Mouse (Mus musculus) heart, embryonic 12.5 days (tissue): ENCODE results near the gene Mrpl1. TPM values are rescaled to one million over a fixed set of nuclear protein-coding genes. Genes with fewer than 3 reads are reported as not detected.

Experiments used
- ATAC-seq: fragments of 200-750 bp; cut with Nextera tagmentation; 2 replicates; pipeline ENCODE4 v1.8.0; 2017; ENCODE audit warnings: moderate TSS enrichment, moderate library complexity; ENCODE audit not compliant: insufficient number of reproducible peaks, low FRiP score
- H3K27ac ChIP-seq: fragments of 300-500 bp; sonication (generic); 2 replicates; pipeline ENCODE4 v1.5.1; 2016; ENCODE audit warnings: mild to moderate bottlenecking, moderate library complexity; ENCODE audit not compliant: poor library complexity, severe bottlenecking
- H3K27me3 ChIP-seq: fragments of 300-500 bp; sonication (generic); replicated peaks from 2 replicates; pipeline ENCODE4 v1.6.1; 2016; ENCODE audit warnings: mild to moderate bottlenecking, moderate library complexity
- H3K36me3 ChIP-seq: fragments of 300-500 bp; sonication (generic); 2 replicates; pipeline ENCODE4 v1.6.1; 2016; ENCODE audit warnings: mild to moderate bottlenecking, moderate library complexity
- H3K4me1 ChIP-seq: fragments of 300-500 bp; sonication (generic); replicated peaks from 2 replicates; pipeline ENCODE4 v1.6.1; 2016; ENCODE audit warnings: mild to moderate bottlenecking
- H3K4me2 ChIP-seq: fragments of 300-500 bp; sonication (generic); 2 replicates; pipeline ENCODE4 v1.6.1; 2016; ENCODE audit warnings: mild to moderate bottlenecking, moderate library complexity
- H3K4me3 ChIP-seq: fragments of 300-500 bp; sonication (generic); 2 replicates; pipeline ENCODE4 v1.5.1; 2016; ENCODE audit warnings: mild to moderate bottlenecking
- H3K9ac ChIP-seq: fragments of 300-500 bp; sonication (generic); 2 replicates; pipeline ENCODE4 v1.6.1; 2016; ENCODE audit warnings: mild to moderate bottlenecking, moderate library complexity
- H3K9me3 ChIP-seq: fragments of 300-500 bp; sonication (generic); replicated peaks from 2 replicates; pipeline ENCODE4 v1.6.1; 2016; ENCODE audit warnings: mild to moderate bottlenecking, moderate library complexity
- WGBS: fragments of 180-500 bp; shearing (Covaris S2); methylation state at CpG from one replicate; pipeline ENCODE4 v1.1.7; 2016; 5-methylcytosine and 5-hydroxymethylcytosine counted together
- polyA plus RNA-seq: library from polyadenylated mRNA; unstranded; fragments of >200 nt; fragmentation: Nextera tagmentation; extraction: Ambion mirVana; gene quantifications from 2 replicates; pipeline ENCODE4 v1.2.1, GENCODE M21; 2016

The Mrpl1 gene
- polyA plus RNA-seq, 1 experiment from 2014 or later: 26.4 TPM

DNA sequence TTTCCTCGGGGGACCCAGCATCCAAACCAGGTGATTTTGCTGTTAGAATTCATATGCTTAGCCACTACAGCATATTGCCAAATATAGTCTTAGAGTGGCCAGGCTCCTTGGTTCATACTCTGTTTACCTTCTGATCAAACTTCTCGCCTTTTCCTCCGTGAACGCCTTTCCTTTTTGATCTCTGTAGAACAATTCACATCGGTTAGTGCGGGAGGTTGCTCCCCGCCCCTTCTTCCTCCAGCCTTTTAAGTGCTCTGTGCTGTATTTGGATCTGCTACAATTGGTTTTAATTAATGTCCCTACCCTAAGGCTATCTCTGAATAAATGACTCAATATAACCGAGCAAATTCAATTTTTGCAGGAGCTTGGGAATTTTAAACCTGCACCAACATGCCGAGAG, 33.2 kb upstream of the Mrpl1 start:
- Histone ChIP-seq H3K4me1 (no peaks in the 10 kb centered on the region), H3K27ac (no peak overlapping the region), H3K9me3 (no peaks in the 10 kb centered on the region), H3K36me3 (no peaks in the 10 kb centered on the region), H3K4me3 (no peak overlapping the region), H3K4me2 (no peak overlapping the region), H3K27me3 (no peaks in the 10 kb centered on the region), H3K9ac (no peak overlapping the region)
- WGBS: 65% methylated on average over 9 of the region's 9 CpGs
- ATAC-seq: no peak

DNA sequence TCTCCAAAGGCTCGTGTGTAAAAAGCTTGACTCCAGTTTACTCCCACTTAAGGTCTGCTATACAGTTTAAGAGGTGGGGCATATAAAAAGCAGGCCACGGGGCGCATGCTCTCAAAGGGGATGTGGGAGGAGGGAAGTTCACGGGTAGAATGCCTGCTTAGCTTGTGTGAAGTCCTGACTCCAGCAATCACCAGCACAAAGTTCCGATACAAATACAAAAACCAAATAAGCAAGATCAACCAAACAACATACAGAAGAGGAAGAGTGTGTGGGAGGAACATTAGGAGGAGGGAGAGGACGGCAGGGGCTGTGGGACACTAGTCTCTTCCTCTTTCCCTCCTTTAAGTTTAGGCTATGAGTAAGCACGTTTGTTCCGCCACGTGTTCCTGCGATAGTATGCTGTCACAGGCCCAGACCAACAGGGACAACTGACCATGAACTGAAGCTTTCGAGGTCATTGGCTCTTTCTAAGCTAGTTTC, 32.4 kb upstream of the Mrpl1 start:
- WGBS: 65% methylated on average over 11 of the region's 11 CpGs
- no peak overlapping the region for H3K4me2 ChIP-seq
- ATAC-seq: no peak

DNA sequence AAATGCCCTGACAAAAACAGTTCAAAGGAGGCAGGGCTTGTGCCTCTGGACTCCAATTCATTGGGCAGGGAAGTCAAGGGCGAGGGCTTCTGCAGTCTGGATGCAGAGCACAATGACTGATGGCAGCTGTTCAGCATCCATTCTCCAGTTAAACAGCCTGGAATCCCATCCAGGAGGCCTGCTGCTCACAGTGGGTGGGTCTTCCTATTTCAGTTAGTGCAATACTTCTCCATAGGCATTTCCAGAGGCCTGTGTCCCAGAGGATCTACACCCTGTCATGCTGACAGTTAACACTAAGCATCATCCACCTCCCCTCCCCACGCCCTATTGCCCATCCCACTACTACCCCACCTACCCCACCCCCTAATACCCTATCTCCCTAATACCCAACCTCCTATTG, 26.1 kb upstream of the Mrpl1 start:
- Histone ChIP-seq H3K4me2 (no peak overlapping the region), H3K36me3 (no peaks in the 10 kb centered on the region), H3K9ac (no peak overlapping the region), H3K27me3 (no peaks in the 10 kb centered on the region), H3K9me3 (no peaks in the 10 kb centered on the region), H3K4me3 (no peak overlapping the region), H3K27ac (no peak overlapping the region), H3K4me1 (peaks cover 8% of the 10 kb centered on the region; the same call in 1 of the 2 replicates)
- 80% methylated on average over 2 of the region's 2 CpGs for WGBS
- no peak for ATAC-seq

More for the DNA sequence above, 32.4 kb upstream of the Mrpl1 start:
- no peak overlapping the region for H3K27ac ChIP-seq
- no peaks in the 10 kb centered on the region for H3K9me3 ChIP-seq
- H3K9ac ChIP-seq: no peak overlapping the region
- H3K27me3 ChIP-seq: no peaks in the 10 kb centered on the region
- no peaks in the 10 kb centered on the region for H3K36me3 ChIP-seq
- H3K4me3 ChIP-seq: no peak overlapping the region
- no peaks in the 10 kb centered on the region for H3K4me1 ChIP-seq

DNA sequence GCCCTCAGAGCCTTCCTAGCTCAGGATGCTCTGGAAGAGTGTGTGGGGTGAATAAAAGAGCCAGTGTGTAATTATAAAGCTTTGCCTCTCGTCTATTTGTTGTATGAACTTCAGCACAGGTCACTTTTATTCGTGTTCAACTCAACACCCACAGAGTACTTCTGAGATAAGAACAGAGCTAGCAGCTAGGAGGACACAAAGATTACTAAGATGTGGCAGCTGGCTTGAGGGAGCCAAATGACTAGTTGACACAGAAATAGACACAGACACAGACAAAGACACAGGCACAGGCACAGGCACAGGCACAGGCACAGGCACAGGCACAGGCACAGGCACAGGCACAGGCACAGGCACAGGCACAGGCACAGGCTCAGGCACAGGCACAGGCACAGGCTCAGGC, 25.3 kb upstream of the Mrpl1 start:
- Histone ChIP-seq H3K9me3 (no peaks in the 10 kb centered on the region), H3K4me3 (no peak overlapping the region), H3K27me3 (no peaks in the 10 kb centered on the region), H3K36me3 (no peaks in the 10 kb centered on the region), H3K27ac (no peak overlapping the region), H3K4me2 (no peak overlapping the region), H3K9ac (no peak overlapping the region), H3K4me1 (peaks cover 8% of the 10 kb centered on the region; the same call in 1 of the 2 replicates)
- 9% methylated on average over 2 of the region's 2 CpGs for WGBS
- ATAC-seq: no peak

DNA sequence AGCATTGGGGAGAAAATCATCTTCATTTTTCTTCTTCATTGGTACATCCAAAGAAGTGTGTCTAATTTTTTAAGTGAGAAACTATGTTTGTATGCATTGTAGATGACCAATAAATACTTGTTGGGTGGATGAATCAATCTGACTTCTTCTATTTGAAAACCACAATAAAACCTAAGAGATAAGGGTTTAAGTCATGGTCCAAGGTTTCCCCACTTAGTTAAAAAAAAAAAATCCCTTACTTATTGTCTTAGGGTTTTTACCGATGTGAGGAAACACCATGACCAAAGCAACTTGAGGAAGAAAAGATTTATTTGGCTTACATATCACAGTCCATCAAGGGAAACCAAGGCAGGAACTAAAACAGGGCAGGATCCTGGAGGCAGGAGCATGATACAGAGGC, 19.5 kb upstream of the Mrpl1 start:
- 86% methylated on average over 1 of the region's 1 CpGs for WGBS
- Histone ChIP-seq H3K4me3 (no peak overlapping the region), H3K27me3 (no peaks in the 10 kb centered on the region)

DNA sequence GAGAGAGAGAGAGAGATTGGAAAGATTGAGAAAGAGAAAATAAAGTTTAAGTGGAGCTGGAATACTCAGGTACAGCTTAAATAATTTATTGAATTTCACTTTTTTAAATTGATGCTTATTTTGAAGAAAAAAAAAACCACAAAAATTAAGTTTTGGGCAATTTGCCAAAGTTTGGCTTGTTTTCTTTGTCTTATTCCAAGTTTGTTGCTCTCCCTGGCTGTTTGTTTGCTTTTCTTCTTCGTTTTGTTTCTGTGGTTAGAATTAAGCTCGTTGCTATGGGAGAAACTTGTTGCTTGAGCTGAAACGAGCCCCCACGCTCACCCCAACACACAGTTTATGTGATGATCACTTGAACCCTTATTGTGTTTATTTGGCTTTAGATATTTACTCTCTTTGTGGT, 18.0 kb upstream of the Mrpl1 start:
- no peak for ATAC-seq
- WGBS: 57% methylated on average over 4 of the region's 4 CpGs

More for the DNA sequence above, 19.5 kb upstream of the Mrpl1 start:
- Histone ChIP-seq H3K4me2 (no peak overlapping the region), H3K9ac (no peak overlapping the region), H3K4me1 (no peaks in the 10 kb centered on the region), H3K9me3 (no peaks in the 10 kb centered on the region), H3K36me3 (no peaks in the 10 kb centered on the region), H3K27ac (no peak overlapping the region)
- no peak for ATAC-seq

DNA sequence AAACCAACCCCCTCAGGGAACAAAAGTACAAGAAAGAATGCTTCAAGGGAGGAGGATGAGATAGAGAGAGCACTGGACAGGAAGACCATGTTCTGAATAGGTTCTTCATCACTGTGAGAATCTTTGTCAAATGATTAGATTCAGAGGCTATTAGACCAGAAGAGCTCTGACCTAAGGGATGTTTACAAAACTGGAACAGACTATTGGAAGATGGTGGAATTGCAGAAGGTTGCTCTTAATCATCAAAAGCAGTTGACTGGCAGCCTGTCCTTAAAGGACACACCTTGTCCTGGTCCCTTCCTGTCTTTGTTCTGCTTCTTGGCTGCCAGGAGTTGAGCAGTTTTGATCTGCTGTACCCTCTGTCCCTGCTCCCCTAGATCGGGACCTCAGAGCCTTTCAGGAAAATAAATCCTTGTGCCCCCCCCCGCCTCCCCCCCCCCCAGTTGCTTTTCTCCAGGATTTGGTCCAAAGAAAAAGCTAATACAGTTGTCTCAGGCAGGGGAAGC, 12.7 kb upstream of the Mrpl1 start:
- no peaks in the 10 kb centered on the region for H3K27me3 ChIP-seq
- no peaks in the 10 kb centered on the region for H3K4me1 ChIP-seq

More for the DNA sequence above, 18.0 kb upstream of the Mrpl1 start:
- no peaks in the 10 kb centered on the region for H3K4me1 ChIP-seq
- no peak overlapping the region for H3K27ac ChIP-seq
- no peaks in the 10 kb centered on the region for H3K27me3 ChIP-seq
- H3K9me3 ChIP-seq: no peaks in the 10 kb centered on the region
- H3K36me3 ChIP-seq: no peaks in the 10 kb centered on the region
- H3K4me3 ChIP-seq: no peak overlapping the region
- no peak overlapping the region for H3K4me2 ChIP-seq
- no peak overlapping the region for H3K9ac ChIP-seq

DNA sequence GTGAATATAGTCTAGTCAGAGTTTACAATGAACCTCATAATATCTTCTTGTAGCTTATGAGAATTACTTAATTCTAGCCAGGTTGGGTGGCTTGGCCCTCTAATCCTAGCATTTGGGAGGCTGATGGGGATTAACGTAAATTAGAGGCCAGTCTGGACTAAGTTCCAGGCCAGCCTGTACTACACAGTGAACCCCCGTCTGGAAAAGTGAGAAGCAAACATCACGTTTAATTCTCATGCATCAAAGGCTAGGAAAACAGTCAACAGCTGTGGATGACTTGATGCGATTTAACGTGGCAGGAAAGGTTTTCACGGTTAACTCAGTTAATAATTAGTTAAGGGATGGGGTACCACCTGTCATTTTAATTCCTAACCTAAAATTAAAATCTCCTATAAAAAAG, 11.0 kb upstream of the Mrpl1 start:
- no peaks in the 10 kb centered on the region for H3K36me3 ChIP-seq
- H3K4me3 ChIP-seq: no peak overlapping the region
- H3K27ac ChIP-seq: no peak overlapping the region
- 83% methylated on average over 6 of the region's 6 CpGs for WGBS
- no peaks in the 10 kb centered on the region for H3K9me3 ChIP-seq
- H3K27me3 ChIP-seq: no peaks in the 10 kb centered on the region
- H3K9ac ChIP-seq: no peak overlapping the region
- no peak overlapping the region for H3K4me2 ChIP-seq
- no peaks in the 10 kb centered on the region for H3K4me1 ChIP-seq
- ATAC-seq: no peak

More for the DNA sequence above, 12.7 kb upstream of the Mrpl1 start:
- no peak overlapping the region for H3K9ac ChIP-seq
- no peak overlapping the region for H3K27ac ChIP-seq
- no peaks in the 10 kb centered on the region for H3K36me3 ChIP-seq
- H3K4me2 ChIP-seq: no peak overlapping the region
- no peaks in the 10 kb centered on the region for H3K9me3 ChIP-seq
- 37% methylated on average over 2 of the region's 2 CpGs for WGBS
- no peak for ATAC-seq
- H3K4me3 ChIP-seq: no peak overlapping the region

DNA sequence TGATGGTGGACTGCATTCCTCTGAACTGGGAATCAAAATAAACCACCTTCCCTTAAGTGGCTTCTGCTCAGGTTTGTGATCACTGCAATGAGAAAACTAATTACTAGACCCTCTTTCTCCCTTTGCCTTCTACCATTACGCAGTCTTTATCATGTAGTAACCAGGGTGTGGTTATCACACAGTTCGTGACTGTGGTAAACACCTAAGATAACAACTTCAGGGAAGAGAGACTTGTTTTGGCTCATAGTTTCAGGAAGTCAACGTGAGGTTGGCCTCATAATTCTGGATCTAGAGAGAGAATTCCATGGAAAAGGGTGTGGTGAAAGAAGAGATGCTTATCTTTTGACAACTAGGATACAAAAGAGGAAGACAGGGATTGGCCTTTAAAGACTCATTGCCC, 9.0 kb upstream of the Mrpl1 start:
- Histone ChIP-seq H3K4me3 (no peak overlapping the region), H3K4me2 (no peak overlapping the region), H3K27ac (no peak overlapping the region), H3K9ac (no peak overlapping the region), H3K9me3 (no peaks in the 10 kb centered on the region), H3K36me3 (no peaks in the 10 kb centered on the region), H3K4me1 (no peaks in the 10 kb centered on the region), H3K27me3 (no peaks in the 10 kb centered on the region)
- no peak for ATAC-seq
- 52% methylated on average over 3 of the region's 3 CpGs for WGBS

DNA sequence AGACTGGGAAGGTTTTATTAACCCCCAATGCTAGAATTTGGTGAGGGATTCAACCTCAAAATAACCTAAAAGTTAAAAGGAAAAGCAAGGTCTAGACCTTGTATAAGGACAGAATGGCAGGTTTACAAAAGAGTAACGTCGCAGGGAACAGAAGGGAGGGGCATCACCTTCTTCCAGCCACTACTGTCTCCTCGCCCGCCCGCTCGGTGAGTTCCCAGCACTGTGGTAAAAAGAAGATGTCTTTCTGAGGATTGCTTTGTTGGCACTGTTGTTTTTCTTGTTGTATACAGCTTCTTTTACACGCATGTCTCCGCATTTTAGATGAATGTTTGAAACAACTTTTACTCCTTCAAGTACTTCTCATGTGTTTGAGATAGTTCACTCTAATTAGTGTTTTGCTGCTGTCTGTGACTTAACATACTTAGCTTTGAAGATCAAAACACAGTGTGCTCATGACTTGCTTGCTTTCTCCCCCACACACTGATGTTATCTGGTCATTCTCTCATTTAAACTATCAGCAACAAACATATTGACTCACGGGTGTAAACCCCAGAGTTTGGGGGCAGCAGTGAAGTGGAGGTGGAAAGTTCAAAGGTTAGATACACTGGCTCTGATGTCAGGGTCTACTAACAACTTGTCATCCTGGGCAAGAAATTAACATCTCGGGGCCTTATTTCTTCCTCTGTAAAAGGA, 7.7 kb upstream of the Mrpl1 start:
- Histone ChIP-seq H3K9ac (no peak overlapping the region), H3K9me3 (no peaks in the 10 kb centered on the region), H3K27ac (no peak overlapping the region), H3K4me3 (no peak overlapping the region), H3K4me1 (no peaks in the 10 kb centered on the region), H3K27me3 (no peaks in the 10 kb centered on the region), H3K36me3 (no peaks in the 10 kb centered on the region), H3K4me2 (no peak overlapping the region)
- WGBS: 74% methylated on average over 10 of the region's 10 CpGs
- ATAC-seq: no peak

DNA sequence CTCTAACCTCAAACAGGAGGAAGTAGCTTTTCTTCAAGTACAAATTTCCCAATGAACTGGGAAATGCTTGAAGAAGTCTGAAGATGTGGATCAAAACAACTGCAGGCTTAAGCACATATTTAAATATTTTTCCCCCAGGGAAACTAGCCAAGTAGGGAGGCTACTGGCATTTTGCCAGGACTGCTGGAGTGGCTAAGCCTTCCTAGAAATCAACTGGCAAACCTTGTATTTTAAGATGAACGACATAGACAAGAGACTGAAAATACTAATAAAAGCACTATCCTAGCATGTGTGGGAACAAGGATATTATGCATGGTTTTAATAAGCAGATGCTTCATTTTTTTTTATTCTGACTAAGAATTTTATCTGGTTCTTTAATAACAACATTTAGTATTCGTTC, 2.4 kb upstream of the Mrpl1 start:
- no peak overlapping the region for H3K27ac ChIP-seq

DNA sequence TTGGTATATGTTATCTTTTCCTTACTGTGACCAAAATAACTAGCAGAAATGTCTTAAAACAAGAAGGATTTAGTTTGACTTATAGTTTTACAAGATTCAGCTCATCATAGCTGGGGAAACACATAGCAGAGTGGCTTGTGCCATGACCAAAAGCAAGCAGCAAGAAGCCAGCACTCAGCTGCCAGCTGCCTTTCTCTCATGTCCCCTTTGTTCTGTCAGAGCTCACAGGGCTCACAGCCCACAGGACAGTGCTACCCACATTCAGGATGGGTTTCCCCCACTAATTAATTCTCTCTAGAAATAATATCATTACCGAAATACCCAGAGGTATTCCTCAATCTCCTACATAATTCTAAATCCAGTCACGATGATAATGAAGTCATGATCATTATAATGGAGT, 1.8 kb upstream of the Mrpl1 start:
- ATAC-seq: no peak
- no peak overlapping the region for H3K4me2 ChIP-seq
- H3K27ac ChIP-seq: no peak overlapping the region
- H3K9me3 ChIP-seq: no peaks in the 10 kb centered on the region
- peaks cover 9% of the 10 kb centered on the region for H3K4me1 ChIP-seq
- no peaks in the 10 kb centered on the region for H3K27me3 ChIP-seq
- no peak overlapping the region for H3K9ac ChIP-seq
- H3K4me3 ChIP-seq: no peak overlapping the region
- no peaks in the 10 kb centered on the region for H3K36me3 ChIP-seq
- WGBS: 80% methylated on average over 2 of the region's 2 CpGs

More for the DNA sequence above, 2.4 kb upstream of the Mrpl1 start:
- 34% methylated on average over 2 of the region's 2 CpGs for WGBS
- Histone ChIP-seq H3K36me3 (no peaks in the 10 kb centered on the region), H3K4me1 (peaks cover 9% of the 10 kb centered on the region), H3K4me3 (no peak overlapping the region), H3K9ac (no peak overlapping the region), H3K4me2 (no peak overlapping the region), H3K27me3 (no peaks in the 10 kb centered on the region), H3K9me3 (no peaks in the 10 kb centered on the region)
- no peak for ATAC-seq
